Mouse (Mus musculus): ENCODE measurements at regions not wholly inside any gene's neighbourhood (a gene's known extent, or its start where the extent isn't known, plus 50 kb on each side); places are given as distances from the start of the nearest gene placed in this dataset.

GRCm38 (mm10) chr16:75304743-75305142 is 281.1 kb downstream of the Lipi start:
- DNase-seq (ENCODE audit: low read depth, low spot score): no peak

- no peak for DNase-seq (ENCODE audit: low read depth, low spot score)
Measured at GRCm38 (mm10) chr16:75297416-75297815, 288.4 kb downstream of the Lipi start.

GRCm38 (mm10) chr16:75292736-75293428 is 293.0 kb downstream of the Lipi start:
- DNase-seq (ENCODE audit: low read depth, low spot score): no peak

- no peak for DNase-seq (ENCODE audit: low read depth, low spot score)
Measured at GRCm38 (mm10) chr16:75291194-75291593, 294.7 kb downstream of the Lipi start.

GRCm38 (mm10) chr16:75287150-75287549 is 298.7 kb downstream of the Lipi start:
- no peak for DNase-seq (ENCODE audit: low read depth, low spot score)

GRCm38 (mm10) chr16:75285811-75286210 is 300.1 kb downstream of the Lipi start:
- DNase-seq (ENCODE audit: low read depth, low spot score): no peak

GRCm38 (mm10) chr16:75263903-75264302 is 322.0 kb downstream of the Lipi start:
- DNase-seq (ENCODE audit: low read depth, low spot score): no peak

GRCm38 (mm10) chr16:75254981-75255380 is 330.9 kb downstream of the Lipi start:
- DNase-seq (ENCODE audit: low read depth, low spot score): no peak

GRCm38 (mm10) chr16:75249170-75249569 is 336.7 kb downstream of the Lipi start:
- DNase-seq (ENCODE audit: low read depth, low spot score): no peak

- DNase-seq (ENCODE audit: low read depth, low spot score): no peak
Measured at GRCm38 (mm10) chr16:75240383-75240782, 345.5 kb downstream of the Lipi start.

- no peak for DNase-seq (ENCODE audit: low read depth, low spot score)
Measured at GRCm38 (mm10) chr16:75232133-75232532, 353.7 kb downstream of the Lipi start.

GRCm38 (mm10) chr16:75193404-75193803 is 392.5 kb downstream of the Lipi start:
- peak; percentile 41 for DNase-seq (ENCODE audit: low read depth, low spot score)

- DNase-seq (ENCODE audit: low read depth, low spot score): no peak
Measured at GRCm38 (mm10) chr16:75190316-75190715, 395.5 kb downstream of the Lipi start.

GRCm38 (mm10) chr16:75166040-75166439 is 419.8 kb downstream of the Lipi start:
- DNase-seq (ENCODE audit: low read depth, low spot score): no peak

GRCm38 (mm10) chr16:75164969-75165726 is 420.7 kb downstream of the Lipi start:
- no peak for DNase-seq (ENCODE audit: low read depth, low spot score)

- DNase-seq (ENCODE audit: low read depth, low spot score): no peak
Measured at GRCm38 (mm10) chr16:75159740-75160139, 426.1 kb downstream of the Lipi start.

- no peak for DNase-seq (ENCODE audit: low read depth, low spot score)
Measured at GRCm38 (mm10) chr16:75155441-75156038, 430.3 kb downstream of the Lipi start.

Data from ZHBTc4 (cell line).